Mouse (Mus musculus) liver, adult 2 months (tissue): ENCODE measurements at regions not wholly inside any gene's neighbourhood (a gene's known extent, or its start where the extent isn't known, plus 50 kb on each side); places are given as distances from the start of the nearest gene placed in this dataset.

Source experiments
- CTCF ChIP-seq: fragments of 200-500 bp; IDR thresholded peaks from 2 replicates; pipeline ENCODE4 v1.5.1; 2011; ENCODE audit warnings: low read depth, low read length, control low read depth
- POLR2A ChIP-seq: fragments of 200-500 bp; IDR thresholded peaks from 2 replicates; pipeline ENCODE4 v1.6.1; 2011; ENCODE audit warnings: low read length, control low read depth; ENCODE audit not compliant: insufficient read depth; ENCODE audit errors: extremely low read depth

DNA sequence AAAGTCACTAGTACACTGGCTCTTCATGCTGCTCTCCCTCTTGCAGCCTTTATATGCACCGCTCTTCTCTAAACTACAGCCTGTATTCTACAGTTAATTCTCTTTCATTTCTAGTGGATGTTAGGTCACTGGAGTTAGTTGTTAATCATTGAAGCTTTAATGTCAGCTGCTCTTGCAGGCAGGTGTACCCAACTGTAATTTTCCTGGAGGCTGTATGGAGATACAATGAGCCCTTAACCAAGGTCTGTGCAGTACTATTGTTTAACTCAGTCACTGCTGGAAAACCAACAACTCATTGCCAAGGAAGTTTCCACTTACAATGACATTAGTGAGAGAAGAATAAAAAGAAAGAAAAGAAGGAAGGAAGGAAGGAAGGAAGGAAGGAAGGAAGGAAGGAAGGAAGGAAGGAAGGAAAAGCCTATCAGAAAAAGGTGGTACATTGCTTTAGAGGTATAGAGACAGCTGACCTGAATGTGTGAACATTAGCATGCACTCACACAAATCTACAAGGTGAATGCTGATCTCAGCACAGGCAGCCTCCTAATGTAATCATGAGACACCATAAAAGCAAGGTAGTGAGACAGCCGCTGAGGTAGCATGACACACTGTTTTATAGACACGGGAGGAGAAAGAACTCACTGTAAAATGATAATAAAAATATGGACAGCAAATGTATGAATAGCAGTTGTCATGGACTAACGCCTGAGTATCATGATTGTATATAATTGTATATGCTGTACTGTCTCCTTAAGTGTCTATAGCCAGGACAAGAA lies 66.7 kb upstream of the Nck2 start:
- TF ChIP-seq CTCF (no peak), POLR2A (no peak)
